Mouse (Mus musculus) hindbrain, embryonic 16.5 days (tissue): ENCODE results near the gene Dlg1. TPM values are rescaled to one million over a fixed set of nuclear protein-coding genes. Genes with fewer than 3 reads are reported as not detected.

ENCODE experiments used
- ATAC-seq: fragments of 200-750 bp; cut with Nextera tagmentation; 2 replicates; pipeline ENCODE4 v1.8.0; 2017; ENCODE audit warnings: moderate TSS enrichment, moderate library complexity
- H3K27ac ChIP-seq: fragments of 300-500 bp; sonication (generic); 2 replicates; pipeline ENCODE4 v1.5.1; 2014; ENCODE audit warnings: low read depth, mild to moderate bottlenecking, control low read depth, low read length, moderate library complexity
- H3K27me3 ChIP-seq: fragments of 300-500 bp; sonication (generic); replicated peaks from 2 replicates; pipeline ENCODE4 v1.6.1; 2014; ENCODE audit warnings: low read length; ENCODE audit not compliant: control insufficient read depth, insufficient read depth
- H3K36me3 ChIP-seq: fragments of 300-500 bp; sonication (generic); 2 replicates; pipeline ENCODE4 v1.6.1; 2014; ENCODE audit warnings: mild to moderate bottlenecking, low read length, moderate library complexity, mixed read lengths; ENCODE audit not compliant: control insufficient read depth, insufficient read depth
- H3K4me1 ChIP-seq: fragments of 300-500 bp; sonication (generic); 2 replicates; pipeline ENCODE4 v1.6.1; 2014; ENCODE audit warnings: low read depth, low read length; ENCODE audit not compliant: control insufficient read depth, insufficient read depth
- H3K4me2 ChIP-seq: fragments of 300-500 bp; sonication (generic); 2 replicates; pipeline ENCODE4 v1.6.1; 2014; ENCODE audit warnings: mild to moderate bottlenecking, low read length, control low read depth, moderate library complexity
- H3K4me3 ChIP-seq: fragments of 300-500 bp; sonication (generic); 2 replicates; pipeline ENCODE4 v1.5.1; 2014; ENCODE audit warnings: mild to moderate bottlenecking, low read length, control low read depth, moderate library complexity
- H3K9ac ChIP-seq: fragments of 300-500 bp; sonication (generic); 2 replicates; pipeline ENCODE4 v1.6.1; 2014; ENCODE audit warnings: low read depth, mild to moderate bottlenecking, control low read depth, low read length, moderate library complexity
- H3K9me3 ChIP-seq: fragments of 300-500 bp; sonication (generic); 2 replicates; pipeline ENCODE4 v1.6.1; 2014; ENCODE audit warnings: mild to moderate bottlenecking, low read length, moderate library complexity; ENCODE audit not compliant: control insufficient read depth
- WGBS: fragments of 180-500 bp; shearing (Covaris S2); extraction: QIAGEN DNeasy Blood & Tissue Kit; methylation state at CpG from one replicate; pipeline ENCODE4 v1.1.7; 2014; 5-methylcytosine and 5-hydroxymethylcytosine counted together
- polyA plus RNA-seq: library from polyadenylated mRNA; unstranded; fragments of >200 nt; fragmentation: Nextera tagmentation; extraction: Ambion mirVana; gene quantifications from 2 replicates; pipeline ENCODE4 v1.2.1, GENCODE M21; 2015

The Dlg1 gene
- polyA plus RNA-seq, 1 experiment from 2014 or later = 12.7 TPM

DNA sequence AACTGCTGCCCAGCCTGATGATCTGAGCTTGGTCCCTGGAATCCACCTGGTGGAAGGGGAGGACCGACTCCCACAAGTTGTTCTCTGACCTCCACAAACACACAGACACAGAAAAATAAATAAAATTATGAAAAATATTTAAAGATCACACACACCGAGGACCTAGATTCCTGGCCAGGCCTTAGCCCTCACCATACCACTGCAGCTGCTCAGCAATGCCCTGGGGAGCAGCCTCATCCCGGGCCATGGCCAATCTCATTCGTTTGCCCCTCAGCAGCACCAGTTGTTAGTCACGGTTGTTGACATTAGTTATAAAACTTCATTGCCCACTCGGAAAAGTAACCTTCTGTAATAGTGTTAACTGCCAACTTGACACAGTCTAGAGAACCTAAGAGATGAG lies 214.8 kb downstream of the Dlg1 start:
- no peak overlapping the region for H3K9ac ChIP-seq
- WGBS = 49% methylated on average over 6 of the region's 6 CpGs
- peaks cover 3% of the 10 kb centered on the region for H3K36me3 ChIP-seq
- no peak overlapping the region for H3K4me3 ChIP-seq
- no peaks in the 10 kb centered on the region for H3K9me3 ChIP-seq
- ATAC-seq = no peak
- no peak overlapping the region for H3K27ac ChIP-seq
- peaks cover 2% of the 10 kb centered on the region; the same call in 1 of the 2 replicates for H3K4me1 ChIP-seq
- no peaks in the 10 kb centered on the region; the same call in 1 of the 2 replicates for H3K27me3 ChIP-seq
- no peak overlapping the region for H3K4me2 ChIP-seq

DNA sequence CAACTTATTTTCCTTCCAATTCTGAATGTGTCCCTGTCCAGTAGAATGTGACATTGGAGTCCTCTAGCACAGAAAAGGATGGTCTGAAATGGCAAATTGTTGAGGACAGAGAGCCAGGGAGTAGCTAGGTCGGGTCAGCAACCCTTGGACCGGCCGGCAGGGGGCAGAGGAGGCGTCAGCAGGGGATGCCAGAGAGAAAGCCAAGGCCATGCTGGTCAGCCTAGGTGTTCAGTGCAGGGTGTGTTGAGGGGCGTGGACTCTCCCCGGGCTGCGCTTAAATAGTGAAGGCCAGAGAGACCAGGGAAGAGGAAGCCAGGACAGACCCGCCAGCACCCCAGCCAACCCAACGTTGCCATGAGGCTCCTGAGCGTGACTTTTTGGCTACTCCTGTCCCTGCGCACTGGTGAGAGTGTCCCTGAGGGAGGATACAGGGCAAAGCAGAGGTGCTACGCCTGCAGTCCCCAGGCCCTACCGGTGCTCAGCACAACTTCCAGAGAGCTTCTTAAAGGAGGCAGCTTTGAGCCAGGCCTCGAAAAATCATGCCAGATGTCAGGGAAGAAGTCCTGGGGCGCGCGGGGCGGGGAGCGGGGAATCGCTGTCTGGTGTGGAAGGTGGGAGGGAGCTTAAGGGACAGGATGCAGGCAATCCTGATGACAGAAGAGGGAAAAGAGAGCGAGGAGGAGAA lies 215.5 kb downstream of the Dlg1 start, which contains the start of gene Meltf:
Gene Meltf, plus strand, starts transcription at position 238 of the 685 bp plus-strand sequence.
- no peak within 1 kb of the TSS for H3K4me3 ChIP-seq
- ATAC-seq = no peak
- H3K9me3 ChIP-seq = no peaks in the 10 kb centered on the region
- WGBS = 33% methylated on average over 21 of the region's 21 CpGs
- H3K4me2 ChIP-seq = peak within 1 kb of the TSS; percentile 14; the same call in 1 of the 2 replicates
- 0 out of 2 replicates have a peak within 1 kb of the TSS, but pooled peaks have one; percentile 18 for H3K9ac ChIP-seq
- H3K27ac ChIP-seq = no peak within 1 kb of the TSS
- H3K4me1 ChIP-seq = peaks cover 2% of the 10 kb centered on the region; the same call in 1 of the 2 replicates
- peaks cover 2% of the 10 kb centered on the region for H3K36me3 ChIP-seq
- H3K27me3 ChIP-seq = no peaks in the 10 kb centered on the region; the same call in 1 of the 2 replicates

DNA sequence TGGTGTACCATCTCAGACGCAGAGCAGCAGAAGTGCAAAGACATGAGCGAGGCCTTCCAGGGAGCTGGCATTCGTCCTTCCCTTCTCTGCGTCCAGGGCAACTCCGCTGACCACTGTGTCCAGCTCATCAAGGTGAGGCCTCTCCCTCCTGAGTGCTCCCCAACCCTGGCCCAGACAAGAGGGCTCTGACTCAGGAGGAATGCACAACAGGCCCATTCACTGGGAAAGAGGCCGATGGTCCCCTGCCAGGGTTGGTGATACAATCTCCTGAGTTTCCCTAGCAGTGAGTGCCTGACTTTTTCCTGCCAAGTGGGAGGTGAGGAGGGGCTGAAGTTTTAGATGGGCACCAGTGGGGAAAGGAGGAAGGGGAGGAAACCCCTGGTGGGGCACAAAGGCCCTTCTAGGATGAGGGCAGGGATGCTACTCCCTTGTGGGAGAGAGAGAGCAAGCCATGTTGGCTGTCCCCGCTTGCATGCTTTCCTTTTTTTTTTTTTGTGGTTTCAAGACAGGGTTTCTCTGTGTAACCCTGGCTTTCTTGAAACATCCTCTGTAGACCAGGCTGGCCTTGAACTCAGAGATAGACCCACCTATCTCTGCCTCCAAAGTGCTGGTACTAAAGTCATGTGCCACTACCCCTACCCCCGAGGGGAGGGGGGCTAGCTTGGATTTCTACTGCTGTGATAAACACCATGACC lies 217.1 kb downstream of the Dlg1 start:
- 90% methylated on average over 8 of the region's 8 CpGs for WGBS
- H3K9me3 ChIP-seq = no peaks in the 10 kb centered on the region
- no peak overlapping the region for H3K4me2 ChIP-seq
- no peak overlapping the region for H3K27ac ChIP-seq
- no peak for ATAC-seq
- H3K9ac ChIP-seq = no peak overlapping the region
- no peaks in the 10 kb centered on the region for H3K36me3 ChIP-seq
- H3K4me3 ChIP-seq = no peak overlapping the region
- no peaks in the 10 kb centered on the region; the same call in 1 of the 2 replicates for H3K27me3 ChIP-seq
- peaks cover 2% of the 10 kb centered on the region; the same call in 1 of the 2 replicates for H3K4me1 ChIP-seq

DNA sequence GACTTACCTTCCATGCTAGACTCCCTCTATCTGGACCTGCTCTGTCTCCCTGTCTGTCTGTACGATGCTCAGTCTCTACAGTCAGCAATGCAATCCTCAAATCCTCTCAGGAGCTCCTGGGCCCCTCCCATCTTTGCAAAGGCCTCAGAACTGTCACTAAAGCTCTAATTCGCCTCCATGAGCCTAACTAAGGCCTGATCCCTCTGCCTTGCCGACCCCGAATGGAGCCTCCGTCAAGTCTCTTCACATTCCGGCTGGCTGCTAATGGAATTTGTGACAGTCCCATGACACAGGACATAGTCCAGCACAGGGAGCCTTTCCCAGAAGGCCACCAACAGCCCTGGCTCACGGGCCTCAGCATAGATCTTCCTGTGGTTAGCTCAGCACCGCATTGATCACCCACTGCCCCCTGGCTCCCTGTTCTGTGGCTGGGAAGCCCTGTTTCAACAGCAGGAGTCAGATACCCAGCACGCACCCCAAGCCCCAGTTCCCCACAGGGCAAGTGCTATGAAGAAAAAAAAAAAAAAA lies 219.2 kb downstream of the Dlg1 start:
- Histone ChIP-seq H3K4me2 (no peak overlapping the region), H3K27ac (no peak overlapping the region), H3K4me3 (no peak overlapping the region), H3K9ac (no peak overlapping the region), H3K27me3 (no peaks in the 10 kb centered on the region; the same call in 1 of the 2 replicates), H3K36me3 (no peaks in the 10 kb centered on the region), H3K9me3 (no peaks in the 10 kb centered on the region), H3K4me1 (peaks cover 2% of the 10 kb centered on the region; the same call in 1 of the 2 replicates)
- 60% methylated on average over 9 of the region's 9 CpGs for WGBS
- ATAC-seq = no peak

DNA sequence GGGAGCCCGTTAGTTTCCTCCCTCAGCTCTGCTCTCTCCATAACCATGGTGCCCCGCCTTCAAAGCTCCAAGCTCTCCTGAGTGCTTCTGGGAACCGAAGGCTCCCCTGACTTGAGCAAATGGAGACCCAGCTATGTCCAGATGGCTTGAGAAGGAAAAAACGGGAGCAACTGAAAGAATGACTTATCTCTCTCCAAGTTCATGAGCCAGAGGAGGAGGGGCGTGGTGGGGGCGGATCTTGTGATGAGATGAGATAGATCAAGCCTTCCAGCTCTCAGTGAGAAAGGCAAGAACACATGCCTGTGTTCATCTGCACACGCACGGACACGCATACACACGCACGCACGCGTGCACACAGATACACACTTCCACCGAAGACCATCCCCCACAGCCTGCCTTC lies 220.1 kb downstream of the Dlg1 start:
- no peak overlapping the region for H3K9ac ChIP-seq
- H3K4me3 ChIP-seq = no peak overlapping the region
- no peaks in the 10 kb centered on the region; the same call in none of the 2 replicates for H3K27me3 ChIP-seq
- no peaks in the 10 kb centered on the region for H3K9me3 ChIP-seq
- no peak overlapping the region for H3K4me2 ChIP-seq
- ATAC-seq = no peak
- H3K27ac ChIP-seq = no peak overlapping the region
- H3K4me1 ChIP-seq = peaks cover 2% of the 10 kb centered on the region; the same call in 1 of the 2 replicates
- H3K36me3 ChIP-seq = no peaks in the 10 kb centered on the region
- 77% methylated on average over 14 of the region's 14 CpGs for WGBS

DNA sequence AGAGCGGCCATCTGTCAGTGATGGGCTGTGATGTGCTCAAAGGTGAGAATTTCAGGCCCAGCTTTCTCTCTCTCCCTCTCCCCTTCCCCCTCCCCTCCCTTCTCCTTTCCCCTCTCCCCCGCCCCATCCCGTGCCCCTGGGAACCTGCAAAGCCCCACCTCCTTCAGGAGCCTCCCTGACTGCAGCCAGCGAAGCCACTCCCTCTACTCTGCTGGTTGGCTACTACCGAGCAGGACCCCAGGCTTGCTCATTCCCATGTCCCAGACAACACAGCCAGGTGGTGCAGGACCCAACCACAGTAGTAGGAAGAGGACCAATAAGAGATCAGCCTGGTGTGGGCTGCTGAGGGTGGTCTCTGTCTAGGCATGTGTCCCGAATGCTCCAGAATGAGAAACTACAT lies 220.7 kb downstream of the Dlg1 start:
- H3K9me3 ChIP-seq = no peaks in the 10 kb centered on the region
- peaks cover under 1% of the 10 kb centered on the region; the same call in 1 of the 2 replicates for H3K4me1 ChIP-seq
- ATAC-seq = 0 out of 2 replicates have a peak, but pooled peaks have one; percentile 37
- no peaks in the 10 kb centered on the region; the same call in none of the 2 replicates for H3K27me3 ChIP-seq
- H3K36me3 ChIP-seq = no peaks in the 10 kb centered on the region
- no peak overlapping the region for H3K4me3 ChIP-seq
- 27% methylated on average over 6 of the region's 6 CpGs for WGBS
- no peak overlapping the region for H3K9ac ChIP-seq
- no peak overlapping the region for H3K27ac ChIP-seq
- H3K4me2 ChIP-seq = no peak overlapping the region

DNA sequence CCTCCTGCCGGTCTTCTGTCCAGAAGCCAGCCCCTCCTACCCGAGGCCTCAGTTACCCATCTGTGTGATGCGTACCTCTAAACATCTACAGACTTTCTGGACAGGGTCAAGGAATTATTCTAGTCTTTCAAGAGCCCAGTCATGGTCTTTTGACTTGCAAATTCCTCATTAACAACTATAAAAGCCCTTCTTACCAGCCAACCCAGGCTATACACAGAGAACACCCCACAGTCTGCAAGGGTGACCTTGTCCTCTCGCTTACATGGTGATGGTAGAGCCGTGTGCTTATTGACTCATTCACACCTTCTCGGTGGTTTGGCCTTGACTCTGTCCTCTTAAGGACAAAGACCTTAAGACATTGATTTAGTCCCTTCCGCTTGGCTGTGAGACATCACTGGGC lies 227.7 kb downstream of the Dlg1 start:
- WGBS = 41% methylated on average over 7 of the region's 7 CpGs

DNA sequence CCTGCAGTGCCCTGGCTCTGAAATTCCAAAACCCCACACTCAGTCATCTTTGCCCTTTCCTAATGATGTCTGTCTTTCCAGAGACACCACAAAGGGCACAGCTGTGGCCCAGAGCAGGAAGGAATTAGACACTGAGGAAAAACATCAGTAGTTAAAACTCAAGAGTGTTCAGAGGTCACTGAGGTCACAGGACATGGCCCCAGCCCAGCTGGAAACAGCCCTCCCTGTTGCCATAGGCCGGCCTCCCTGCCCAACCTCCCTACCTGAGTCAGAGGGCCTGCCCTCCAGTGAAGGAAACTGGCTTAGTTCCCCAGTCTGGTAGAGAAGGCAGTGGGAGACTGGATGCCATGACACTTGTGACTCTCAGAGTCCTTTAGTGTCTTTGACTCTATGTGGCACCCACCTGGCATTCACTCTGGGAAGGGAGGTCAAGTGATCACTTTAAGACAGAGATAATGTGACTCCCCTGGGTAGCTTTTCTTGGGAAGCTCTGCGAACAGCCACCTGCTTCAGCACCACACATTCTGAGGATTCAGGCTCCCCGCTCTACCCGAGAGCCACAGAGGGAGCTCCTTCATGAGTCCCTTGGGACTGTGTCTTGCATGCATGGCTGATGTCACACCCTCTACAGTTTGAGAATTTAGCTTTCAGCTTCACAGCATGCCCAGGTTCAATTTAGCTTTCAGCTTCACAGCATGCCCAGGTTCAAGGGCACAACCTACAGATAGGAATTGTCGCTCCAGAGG lies 230.3 kb downstream of the Dlg1 start:
- H3K27me3 ChIP-seq = no peaks in the 10 kb centered on the region
- ATAC-seq = no peak
- H3K9ac ChIP-seq = no peak overlapping the region
- H3K4me3 ChIP-seq = no peak overlapping the region
- no peaks in the 10 kb centered on the region for H3K36me3 ChIP-seq
- no peaks in the 10 kb centered on the region for H3K9me3 ChIP-seq
- H3K4me2 ChIP-seq = no peak overlapping the region
- no peak overlapping the region for H3K27ac ChIP-seq
- WGBS = 54% methylated on average over 5 of the region's 5 CpGs
- H3K4me1 ChIP-seq = peaks cover 20% of the 10 kb centered on the region

More for the DNA sequence above, 227.7 kb downstream of the Dlg1 start:
- no peaks in the 10 kb centered on the region; the same call in 1 of the 2 replicates for H3K27me3 ChIP-seq
- H3K4me2 ChIP-seq = no peak overlapping the region
- H3K27ac ChIP-seq = no peak overlapping the region
- H3K4me1 ChIP-seq = no peaks in the 10 kb centered on the region
- no peak overlapping the region for H3K9ac ChIP-seq
- H3K9me3 ChIP-seq = no peaks in the 10 kb centered on the region
- no peak for ATAC-seq
- H3K4me3 ChIP-seq = no peak overlapping the region
- no peaks in the 10 kb centered on the region for H3K36me3 ChIP-seq
